Mouse (Mus musculus): ENCODE data around the gene H3f3b. TPM values are rescaled to one million over a fixed set of nuclear protein-coding genes. Genes with fewer than 3 reads are reported as not detected.

The H3f3b gene
- polyA plus RNA-seq, 1 experiment from 2014 or later = 2,203 TPM

DNA sequence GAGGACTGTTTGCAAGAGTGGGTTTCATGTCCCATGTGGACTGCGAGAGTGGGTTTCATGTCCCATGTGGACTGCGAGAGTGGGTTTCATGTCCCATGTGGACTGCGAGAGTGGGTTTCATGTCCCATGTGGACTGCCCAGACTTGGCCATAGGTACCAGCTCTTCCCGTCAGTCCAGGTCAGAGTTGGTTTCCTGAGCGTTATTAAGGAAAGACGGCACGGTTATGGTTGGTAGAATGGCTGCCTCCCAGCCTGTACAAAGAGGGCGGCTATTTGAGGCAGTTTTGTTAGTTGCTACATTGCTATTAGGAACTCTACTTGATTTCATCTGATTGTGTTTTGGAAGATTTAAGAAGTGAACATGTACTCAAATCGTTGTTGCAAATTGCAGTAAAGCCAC lies 10.1 kb upstream of the H3f3b start:
- no peak overlapping the region for H3K9ac ChIP-seq (ENCODE audit: low read depth, low read length)
- H3K36me3 ChIP-seq (ENCODE audit: control insufficient read depth, insufficient read depth, low read length) = peaks cover 10% of the 10 kb centered on the region; the same call in 1 of the 2 replicates
- no peaks in the 10 kb centered on the region for H3K4me1 ChIP-seq (replicated peaks; ENCODE audit: control insufficient read depth, insufficient read depth, low read length)
- H3K9me3 ChIP-seq (ENCODE audit: control insufficient read depth, low read length) = no peaks in the 10 kb centered on the region
- no peak overlapping the region for H3K4me2 ChIP-seq (replicated peaks; ENCODE audit: low read depth, low read length)
- WGBS = 97% methylated on average over 9 of the region's 9 CpGs
- DNase-seq (ENCODE audit: low spot score) (no peak), ATAC-seq (ENCODE audit: low FRiP score) (no peak)
- H3K27me3 ChIP-seq (ENCODE audit: control insufficient read depth, insufficient read depth, low read length) = no peaks in the 10 kb centered on the region
- H3K27ac ChIP-seq (ENCODE audit: low read depth, low read length) = no peak overlapping the region
- H3K4me3 ChIP-seq (ENCODE audit: low read depth, low read length) = no peak overlapping the region

DNA sequence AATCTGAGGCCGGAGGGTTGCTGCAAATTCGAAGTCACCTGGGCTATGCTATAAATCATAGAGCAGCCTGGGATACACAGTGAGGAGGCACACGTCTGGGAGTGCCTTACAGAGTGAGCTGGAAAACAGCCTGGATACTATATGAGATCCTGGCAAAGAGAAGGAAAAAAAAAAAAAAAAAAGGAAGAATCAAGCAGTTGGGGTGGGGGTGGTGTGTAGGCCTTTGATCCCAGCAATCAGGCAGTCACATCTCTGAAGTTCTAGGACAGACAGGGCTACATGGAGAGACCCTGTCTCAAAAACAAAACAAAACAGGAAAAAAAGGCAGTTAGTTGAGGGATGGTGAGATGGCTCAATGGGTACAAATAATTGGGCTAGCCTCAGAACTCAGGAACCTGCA lies 8.9 kb upstream of the H3f3b start:
- no peak for DNase-seq (ENCODE audit: low spot score)
- WGBS = 89% methylated on average over 3 of the region's 3 CpGs
- no peak for ATAC-seq (ENCODE audit: low FRiP score)
- no peak overlapping the region for H3K9ac ChIP-seq (ENCODE audit: low read depth, low read length)
- H3K4me3 ChIP-seq (ENCODE audit: low read depth, low read length) = no peak overlapping the region
- H3K4me1 ChIP-seq (replicated peaks; ENCODE audit: control insufficient read depth, insufficient read depth, low read length) = no peaks in the 10 kb centered on the region; the same call in 1 of the 2 replicates
- H3K36me3 ChIP-seq (ENCODE audit: control insufficient read depth, insufficient read depth, low read length) = peaks cover 7% of the 10 kb centered on the region; the same call in 1 of the 2 replicates
- H3K27ac ChIP-seq (ENCODE audit: low read depth, low read length) = no peak overlapping the region
- no peak overlapping the region for H3K4me2 ChIP-seq (replicated peaks; ENCODE audit: low read depth, low read length)
- no peaks in the 10 kb centered on the region for H3K9me3 ChIP-seq (ENCODE audit: control insufficient read depth, low read length)
- no peaks in the 10 kb centered on the region for H3K27me3 ChIP-seq (ENCODE audit: control insufficient read depth, insufficient read depth, low read length)

DNA sequence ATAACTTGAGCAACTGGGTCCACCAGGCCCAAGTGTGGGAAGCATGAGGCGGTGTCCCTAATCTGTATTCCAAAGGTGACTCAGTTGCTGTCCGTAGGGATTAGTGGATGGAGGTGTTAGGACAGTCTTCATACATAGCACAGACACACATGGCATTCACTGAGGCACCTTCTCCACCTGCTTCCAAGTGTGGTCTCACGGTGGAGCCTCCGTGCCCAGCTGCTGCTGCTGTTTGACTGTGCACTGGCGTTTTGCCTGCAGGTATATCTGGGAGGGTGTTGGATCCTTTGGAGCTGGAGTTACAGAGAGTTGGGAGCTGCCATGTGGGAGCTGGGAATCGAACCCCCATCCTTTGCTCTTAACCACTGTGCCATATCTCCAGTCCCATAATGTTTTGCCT lies 6.8 kb upstream of the H3f3b start:
- DNase-seq (ENCODE audit: low spot score) (no peak), ATAC-seq (ENCODE audit: low FRiP score) (no peak)
- Histone ChIP-seq H3K4me2 (replicated peaks; ENCODE audit: low read depth, low read length) (no peak overlapping the region), H3K27me3 (ENCODE audit: control insufficient read depth, insufficient read depth, low read length) (no peaks in the 10 kb centered on the region), H3K36me3 (ENCODE audit: control insufficient read depth, insufficient read depth, low read length) (no peaks in the 10 kb centered on the region; the same call in 1 of the 2 replicates), H3K9me3 (ENCODE audit: control insufficient read depth, low read length) (no peaks in the 10 kb centered on the region), H3K4me1 (replicated peaks; ENCODE audit: control insufficient read depth, insufficient read depth, low read length) (peaks cover 3% of the 10 kb centered on the region; the same call in 1 of the 2 replicates), H3K27ac (ENCODE audit: low read depth, low read length) (no peak overlapping the region), H3K9ac (ENCODE audit: low read depth, low read length) (no peak overlapping the region), H3K4me3 (ENCODE audit: low read depth, low read length) (no peak overlapping the region)
- 97% methylated on average over 6 of the region's 6 CpGs for WGBS

- H3K4me2 ChIP-seq (replicated peaks; ENCODE audit: low read depth, low read length) = peak overlapping the region; percentile 81
- H3K27me3 ChIP-seq (ENCODE audit: control insufficient read depth, insufficient read depth, low read length) = no peaks in the 10 kb centered on the region
- H3K36me3 ChIP-seq (ENCODE audit: control insufficient read depth, insufficient read depth, low read length) = no peaks in the 10 kb centered on the region; the same call in 1 of the 2 replicates
- WGBS = 26% methylated on average over 14 of the region's 14 CpGs
- peaks cover 3% of the 10 kb centered on the region; the same call in 1 of the 2 replicates for H3K4me1 ChIP-seq (replicated peaks; ENCODE audit: control insufficient read depth, insufficient read depth, low read length)
- H3K27ac ChIP-seq (ENCODE audit: low read depth, low read length) = peak overlapping the region; percentile 90
- H3K9me3 ChIP-seq (ENCODE audit: control insufficient read depth, low read length) = no peaks in the 10 kb centered on the region
- peak overlapping the region; percentile 87 for H3K9ac ChIP-seq (ENCODE audit: low read depth, low read length)
- H3K4me3 ChIP-seq (ENCODE audit: low read depth, low read length) = peak overlapping the region; percentile 54
- DNase-seq (ENCODE audit: low spot score) = no peak
- ATAC-seq (ENCODE audit: low FRiP score) = peak; percentile 36; the same call in 1 of the 2 replicates
Observed at GRCm38 (mm10) chr11:116030898-116031845, 3.4 kb upstream of the H3f3b start.

DNA sequence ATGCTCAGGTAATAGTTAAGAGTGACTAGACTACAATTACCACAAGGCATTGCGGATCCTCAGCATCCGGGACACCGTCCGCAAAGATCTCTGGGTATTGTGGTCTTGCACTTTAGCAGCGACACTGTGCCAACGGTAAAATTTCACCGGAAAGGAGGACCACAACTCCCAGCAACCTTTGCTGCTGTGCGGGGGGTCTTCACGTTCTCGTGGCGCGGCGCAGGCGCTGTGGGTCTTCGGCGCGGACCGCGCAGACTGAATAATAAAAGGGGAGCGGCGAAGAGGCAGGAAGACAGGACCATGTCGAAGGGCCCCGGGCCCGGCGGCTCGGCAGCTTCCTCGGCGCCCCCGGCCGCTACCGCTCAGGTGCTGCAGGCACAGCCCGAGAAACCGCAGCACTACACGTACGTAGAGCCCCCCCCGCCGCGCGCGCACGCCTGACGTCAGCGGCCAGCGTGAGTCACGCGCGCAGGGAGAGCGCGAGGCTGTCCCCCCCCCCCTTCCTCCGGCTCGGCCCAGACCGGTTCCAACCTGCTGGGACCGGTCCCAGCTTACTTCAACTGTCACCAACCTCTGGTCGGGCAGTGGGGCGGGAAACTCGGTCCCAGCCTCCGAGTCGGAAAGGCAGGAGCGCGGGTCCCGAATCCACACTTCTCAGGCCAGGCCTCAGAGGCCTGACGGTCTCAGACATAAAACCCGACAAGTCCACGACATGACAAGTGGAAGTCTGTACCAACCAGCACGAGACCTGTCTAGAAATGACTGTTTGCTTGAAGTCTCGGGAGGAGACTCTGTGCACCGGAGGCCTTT lies 2.5 kb upstream of the H3f3b start, which contains the start of gene Unk:
Gene Unk, plus strand, starts transcription at position 235 of the 810 bp plus-strand sequence.
- H3K27ac ChIP-seq (ENCODE audit: low read depth, low read length) = peak within 1 kb of the TSS; percentile 90
- no peaks in the 10 kb centered on the region; the same call in 1 of the 2 replicates for H3K36me3 ChIP-seq (ENCODE audit: control insufficient read depth, insufficient read depth, low read length)
- H3K9me3 ChIP-seq (ENCODE audit: control insufficient read depth, low read length) = no peaks in the 10 kb centered on the region
- WGBS = under 1% methylated on average over 63 of the region's 67 CpGs
- DNase-seq (ENCODE audit: low spot score) (peak; percentile 99), ATAC-seq (ENCODE audit: low FRiP score) (peak; percentile 93)
- peaks cover 3% of the 10 kb centered on the region; the same call in 1 of the 2 replicates for H3K4me1 ChIP-seq (replicated peaks; ENCODE audit: control insufficient read depth, insufficient read depth, low read length)
- H3K4me3 ChIP-seq (ENCODE audit: low read depth, low read length) = peak within 1 kb of the TSS; percentile 54
- no peaks in the 10 kb centered on the region for H3K27me3 ChIP-seq (ENCODE audit: control insufficient read depth, insufficient read depth, low read length)
- H3K9ac ChIP-seq (ENCODE audit: low read depth, low read length) = peak within 1 kb of the TSS; percentile 87
- H3K4me2 ChIP-seq (replicated peaks; ENCODE audit: low read depth, low read length) = peak within 1 kb of the TSS; percentile 81

DNA sequence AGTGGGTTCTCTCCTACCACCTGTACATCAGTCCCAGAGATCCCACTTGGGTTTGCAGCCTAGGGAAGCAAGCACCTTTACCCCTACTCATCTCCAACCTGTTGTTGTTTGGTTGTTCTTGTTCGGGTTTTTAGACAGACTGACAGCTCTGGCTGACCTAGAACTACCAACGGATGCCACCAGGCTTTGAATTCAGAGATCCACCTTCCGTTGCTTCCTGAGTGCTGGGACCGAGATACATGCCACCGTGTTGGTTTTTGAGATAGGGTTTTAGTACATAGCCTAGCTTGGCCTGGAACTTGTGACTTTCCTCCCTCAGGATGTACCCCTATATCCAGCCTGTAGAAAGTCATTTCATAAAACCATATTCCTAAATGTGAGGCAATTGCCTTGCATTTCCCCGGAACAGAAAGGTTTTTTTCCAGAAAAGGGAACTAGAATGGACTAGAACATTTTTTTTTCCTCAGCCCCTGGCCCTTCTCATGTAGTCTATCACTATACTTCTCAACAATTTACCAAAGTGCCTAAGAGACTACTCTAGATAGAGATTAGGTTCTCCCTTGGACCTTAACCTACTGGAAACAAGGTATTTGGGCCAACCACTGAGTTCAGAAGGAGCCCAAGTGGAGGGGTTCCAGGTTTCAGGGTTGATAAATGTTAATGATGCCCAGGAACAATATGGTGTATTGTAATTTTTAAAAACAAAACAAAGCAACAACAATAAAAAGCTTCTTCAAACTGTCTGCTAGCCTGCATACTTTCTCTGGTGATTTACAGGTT lies 1.5 kb upstream of the H3f3b start:
- H3K9me3 ChIP-seq (ENCODE audit: control insufficient read depth, low read length) = no peaks in the 10 kb centered on the region
- H3K9ac ChIP-seq (ENCODE audit: low read depth, low read length) = no peak overlapping the region
- peak overlapping the region; percentile 54; the same call in 1 of the 2 replicates for H3K4me3 ChIP-seq (ENCODE audit: low read depth, low read length)
- no peaks in the 10 kb centered on the region for H3K36me3 ChIP-seq (ENCODE audit: control insufficient read depth, insufficient read depth, low read length)
- H3K27me3 ChIP-seq (ENCODE audit: control insufficient read depth, insufficient read depth, low read length) = no peaks in the 10 kb centered on the region
- 82% methylated on average over 6 of the region's 6 CpGs for WGBS
- peaks cover 3% of the 10 kb centered on the region; the same call in 1 of the 2 replicates for H3K4me1 ChIP-seq (replicated peaks; ENCODE audit: control insufficient read depth, insufficient read depth, low read length)
- no peak overlapping the region for H3K27ac ChIP-seq (ENCODE audit: low read depth, low read length)
- DNase-seq (ENCODE audit: low spot score) = no peak
- H3K4me2 ChIP-seq (replicated peaks; ENCODE audit: low read depth, low read length) = peak overlapping the region; percentile 17; the same call in 1 of the 2 replicates
- ATAC-seq (ENCODE audit: low FRiP score) = no peak

DNA sequence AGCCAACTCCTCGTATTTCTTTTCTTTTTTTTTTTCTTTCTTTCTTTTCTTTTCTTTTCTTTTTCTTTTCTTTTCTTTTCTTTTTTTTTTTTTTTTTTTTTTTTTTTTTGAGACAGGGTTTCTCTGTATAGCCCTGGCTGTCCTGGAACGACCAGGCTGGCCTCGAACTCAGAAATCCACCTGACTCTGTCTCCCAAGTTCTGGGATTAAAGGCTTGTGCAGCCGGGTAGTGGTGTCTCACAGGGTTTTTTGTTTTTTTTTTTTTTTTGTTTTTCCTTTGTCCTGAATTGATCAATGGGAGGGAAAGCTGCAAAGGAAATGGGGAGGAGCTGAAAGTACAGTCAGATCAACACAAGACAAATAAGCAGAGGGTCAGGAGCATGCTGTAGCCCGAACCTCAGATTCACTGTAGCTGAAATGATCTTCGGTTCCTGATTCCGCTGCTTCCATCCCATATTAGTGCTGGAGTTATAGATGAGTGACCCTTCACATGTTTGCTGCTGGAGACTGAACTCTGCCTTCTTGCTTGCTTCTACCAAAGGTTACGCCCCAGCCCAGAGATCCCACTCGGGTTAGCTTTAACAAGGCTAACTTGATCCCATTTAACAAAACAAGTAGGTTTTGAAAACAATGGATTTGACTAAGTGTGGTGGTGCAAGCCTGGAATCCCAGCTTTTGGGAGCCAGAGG lies 559 bp upstream of the H3f3b start:
- no peak overlapping the region for H3K4me2 ChIP-seq (replicated peaks; ENCODE audit: low read depth, low read length)
- ATAC-seq (ENCODE audit: low FRiP score) (no peak), DNase-seq (ENCODE audit: low spot score) (no peak)
- peaks cover 3% of the 10 kb centered on the region; the same call in 1 of the 2 replicates for H3K4me1 ChIP-seq (replicated peaks; ENCODE audit: control insufficient read depth, insufficient read depth, low read length)
- 81% methylated on average over 9 of the region's 9 CpGs for WGBS
- no peaks in the 10 kb centered on the region for H3K27me3 ChIP-seq (ENCODE audit: control insufficient read depth, insufficient read depth, low read length)
- H3K9ac ChIP-seq (ENCODE audit: low read depth, low read length) = no peak overlapping the region
- H3K36me3 ChIP-seq (ENCODE audit: control insufficient read depth, insufficient read depth, low read length) = no peaks in the 10 kb centered on the region
- H3K9me3 ChIP-seq (ENCODE audit: control insufficient read depth, low read length) = no peaks in the 10 kb centered on the region
- no peak overlapping the region for H3K27ac ChIP-seq (ENCODE audit: low read depth, low read length)
- no peak overlapping the region for H3K4me3 ChIP-seq (ENCODE audit: low read depth, low read length)
